17 mouse cellular contexts compared by ENCODE assay signal in genomic region chr5:39052490-39053250, GRCm38 (mm10).
A peak's percentile ranks its signal among the peaks of the same experiment; 100 is the strongest.
DNase-seq lines count a peak whose midpoint lies in the region; ATAC-seq and TF ChIP-seq lines count a peak whose summit lies in the region.
"Had no signal": no experiment of that assay in that cellular context is flagged by ENCODE, and none has a peak within 500 bp of the region (broad histone marks: within the 10 kb centered on the region; RNA-seq: fewer than 3 reads in every experiment).

No protein-coding gene starts in this region.

- TF ChIP-seq CTCF in layer of hippocampus, adult 2 months (conservative IDR thresholded peaks at IDR 0.05), result no peak
- TF ChIP-seq CTCF in olfactory bulb, adult 2 months (IDR thresholded peaks at IDR 0.05; ENCODE audit: insufficient read depth, low read depth, low read length), result no peak

- peaks cover 10% of the 10 kb centered on the region for H3K4me1 ChIP-seq in forebrain, embryonic 16.5 days (replicated peaks; ENCODE audit: control insufficient read depth, insufficient read depth, low read length)
- no peaks in the 10 kb centered on the region for H3K4me1 ChIP-seq in olfactory bulb, adult 2 months (ENCODE audit: control insufficient read depth, insufficient read depth, low read length)
- H3K4me1 ChIP-seq in midbrain, embryonic 13.5 days (replicated peaks), result no peaks in the 10 kb centered on the region
- H3K4me1 ChIP-seq: heart, embryonic 13.5 days; limb, embryonic 12.5 days had no signal

- H3K36me3 ChIP-seq in forebrain, embryonic 16.5 days (ENCODE audit: control insufficient read depth, insufficient read depth), result no peaks in the 10 kb centered on the region
- H3K36me3 ChIP-seq in midbrain, embryonic 13.5 days, result no peaks in the 10 kb centered on the region
- H3K36me3 ChIP-seq: heart, embryonic 13.5 days; limb, embryonic 12.5 days had no signal

- H3K4me3 ChIP-seq in forebrain, embryonic 16.5 days (replicated peaks; ENCODE audit: low read length), result no peak overlapping the region
- H3K4me3 ChIP-seq in layer of hippocampus, adult 2 months, result no peak overlapping the region
- H3K4me3 ChIP-seq in olfactory bulb, adult 2 months (ENCODE audit: insufficient read depth, low read depth, low read length), result no peak overlapping the region
- no peak overlapping the region for H3K4me3 ChIP-seq in midbrain, embryonic 13.5 days (replicated peaks)
- H3K4me3 ChIP-seq: heart, embryonic 13.5 days; limb, embryonic 12.5 days had no signal

- H3K27ac ChIP-seq in forebrain, embryonic 16.5 days (ENCODE audit: low read length), result no peak overlapping the region
- no peak overlapping the region for H3K27ac ChIP-seq in layer of hippocampus, adult 2 months
- peak overlapping the region; percentile 62 for H3K27ac ChIP-seq in olfactory bulb, adult 2 months (ENCODE audit: insufficient read depth, low read depth, low read length)
- H3K27ac ChIP-seq in midbrain, embryonic 13.5 days, result no peak overlapping the region
- H3K27ac ChIP-seq: heart, embryonic 13.5 days; limb, embryonic 12.5 days had no signal

- WGBS in forebrain, embryonic 16.5 days, result 38% methylated on average over 8 of the region's 8 CpGs
- WGBS in olfactory bulb, adult 2 months, result 43% methylated on average over 8 of the region's 8 CpGs
- WGBS in midbrain, embryonic 13.5 days, result 82% methylated on average over 8 of the region's 8 CpGs

- H3K9ac ChIP-seq in forebrain, embryonic 16.5 days (replicated peaks; ENCODE audit: low read depth, low read length), result no peak overlapping the region
- H3K9ac ChIP-seq in midbrain, embryonic 13.5 days (replicated peaks), result no peak overlapping the region
- H3K9ac ChIP-seq: heart, embryonic 13.5 days; limb, embryonic 12.5 days had no signal

- ATAC-seq in forebrain, embryonic 16.5 days, result peak; percentile 97
- ATAC-seq in midbrain, embryonic 13.5 days, result no peak
- ATAC-seq: intestine, postnatal 0 days had no signal

- no peaks in the 10 kb centered on the region for H3K27me3 ChIP-seq in forebrain, embryonic 16.5 days (replicated peaks; ENCODE audit: control insufficient read depth, insufficient read depth, low read length)
- H3K27me3 ChIP-seq in midbrain, embryonic 13.5 days, result no peaks in the 10 kb centered on the region
- H3K27me3 ChIP-seq: heart, embryonic 13.5 days; limb, embryonic 12.5 days had no signal

- H3K9me3 ChIP-seq in forebrain, embryonic 16.5 days (ENCODE audit: control insufficient read depth, low read length), result no peaks in the 10 kb centered on the region
- H3K9me3 ChIP-seq in midbrain, embryonic 13.5 days, result no peaks in the 10 kb centered on the region

- DNase-seq in left cerebral cortex, adult 18-20 months (ENCODE audit: low spot score in 2 of 2), result peak; percentile 45 to 59
- no peak for DNase-seq in left cerebral cortex, adult 11 months (ENCODE audit: low spot score)
- peak; percentile 42 to 73 for DNase-seq in layer of hippocampus, adult 2 months (ENCODE audit: low spot score in 2 of 2)
- no peak for DNase-seq in embryo, embryonic 10 days (ENCODE audit: low spot score)
- DNase-seq in heart, adult 9 months (ENCODE audit: low spot score in 2 of 2), result no peak
- DNase-seq: adrenal gland, adult 8-10 months; gastrocnemius, postnatal 36 days; kidney, postnatal 14 days; lung, postnatal 36 days; midbrain, embryonic 14.5 days; thymus, adult 2 months had no signal

- TF ChIP-seq POLR2A in olfactory bulb, adult 2 months (IDR thresholded peaks at IDR 0.05; ENCODE audit: insufficient read depth, low read depth, low read length), result no peak

- no peak overlapping the region for H3K4me2 ChIP-seq in forebrain, embryonic 16.5 days (ENCODE audit: low read length)
- H3K4me2 ChIP-seq in midbrain, embryonic 13.5 days (replicated peaks), result no peak overlapping the region
- H3K4me2 ChIP-seq: heart, embryonic 13.5 days; limb, embryonic 12.5 days had no signal

Comparison
In these comparisons a context has a peak if more than half of its experiments do, and no peak if none do; other contexts are left out.
1. DNase-seq: peak in left cerebral cortex, adult 18-20 months (2 of 2) and layer of hippocampus, adult 2 months (2 of 2); none in left cerebral cortex, adult 11 months (single experiment), embryo, embryonic 10 days (single experiment) and heart, adult 9 months (0 of 2).